Mouse (Mus musculus): ENCODE measurements around the gene Syne1.

GRCm38 (mm10) chr10:5132050-5132449 lies 419.2 kb downstream of the Syne1 start:
- TF ChIP-seq CTCF (IDR thresholded peaks at IDR 0.05) (no peak), EP300 (IDR thresholded peaks at IDR 0.05) (no peak)
